Mouse (Mus musculus) naive thymus-derived CD4-positive, alpha-beta T cell, adult 5 months (primary cell): ENCODE data around the gene Prss34. TPM values are rescaled to one million over a fixed set of nuclear protein-coding genes. Genes with fewer than 3 reads are reported as not detected.

Source experiments
- polyA plus RNA-seq: library from polyadenylated mRNA; unstranded; fragments of 100-300 nt; shearing (Covaris generic); gene quantifications from one replicate; pipeline ENCODE4 v1.2.1, GENCODE M21; 2017

The Prss34 gene
- not detected for polyA plus RNA-seq

DNA sequence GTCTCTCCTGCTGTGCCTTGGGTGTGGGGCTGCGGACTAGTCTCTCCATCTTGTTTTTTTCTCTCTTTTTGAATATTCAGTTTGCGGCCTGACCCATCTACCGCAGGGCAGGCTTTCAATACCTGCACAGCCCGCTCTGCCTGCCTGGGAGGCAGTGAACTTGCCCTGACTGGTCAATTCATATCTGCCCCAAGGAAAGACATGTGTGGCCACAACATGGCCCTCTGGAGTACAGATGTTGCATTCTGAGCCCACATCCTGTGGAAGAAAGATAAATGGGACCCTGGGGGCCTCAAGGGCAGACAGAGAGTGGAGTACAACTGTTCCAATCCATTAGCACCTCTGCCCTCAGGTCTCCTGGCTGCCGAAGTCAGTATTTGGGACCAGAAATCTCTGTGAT, at the start of gene Prss34:
Gene Prss34 (plus strand): TSS at position 301 of the 400 bp plus-strand sequence.

DNA sequence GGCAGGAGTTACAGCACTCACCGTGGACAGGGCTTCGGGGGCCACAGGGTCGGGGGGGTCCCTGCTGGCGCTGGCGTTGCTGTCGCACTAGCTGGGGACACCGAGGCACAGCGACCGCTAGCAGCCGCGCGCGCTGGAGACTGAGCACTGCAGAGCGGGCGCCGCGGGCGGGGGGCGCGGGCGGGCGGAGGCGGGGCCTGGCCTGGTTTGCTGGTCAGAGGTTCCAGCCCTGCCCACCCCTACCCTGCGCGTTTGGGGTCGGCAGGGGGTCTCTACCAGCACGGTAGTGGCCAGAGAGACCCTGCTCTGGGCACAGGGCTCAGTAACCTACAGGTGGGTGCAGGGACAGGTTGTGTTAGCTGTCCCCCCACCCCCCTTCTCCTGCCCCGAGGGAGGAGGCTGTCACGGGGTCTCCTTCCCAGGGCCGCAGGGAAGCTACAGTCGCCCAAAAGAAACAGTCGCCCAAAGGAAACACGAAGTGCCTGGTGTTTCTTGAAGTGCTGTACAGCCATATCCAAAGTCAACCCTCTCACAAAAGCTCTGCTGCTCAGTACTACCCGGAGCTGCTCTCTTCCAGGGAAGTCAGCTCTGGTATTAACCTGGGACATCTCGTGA, 41.9 kb upstream of the Prss34 start, which contains the start of gene Baiap3:
Gene Baiap3 (minus strand): TSS at position 225 of the 615 bp plus-strand sequence.

GRCm38 (mm10) chr17:25274571-25275346, 23.4 kb upstream of the Prss34 start, which contains the start of gene Ube2i:
Gene Ube2i (minus strand): TSS chr17:25274622.

GRCm38 (mm10) chr17:25308346-25308745, 10.2 kb downstream of the Prss34 start, which contains the start of gene Prss28:
Gene Prss28 (plus strand): TSS chr17:25308646.

GRCm38 (mm10) chr17:25318354-25318753, 20.2 kb downstream of the Prss34 start, which contains the start of gene Prss29:
Gene Prss29 (plus strand): TSS chr17:25318654.

GRCm38 (mm10) chr17:25345462-25345861, 47.3 kb downstream of the Prss34 start, which contains the start of gene Tpsab1:
Gene Tpsab1 (minus strand): TSS chr17:25345562.

Other genes starting within 250 kb of the Prss34 start
- 0.56 TPM for gene Tmem204, start 214.8 kb upstream of the Prss34 start, polyA plus RNA-seq
- 24.9 TPM for gene Telo2, start 182.4 kb upstream of the Prss34 start, polyA plus RNA-seq
- gene Ptx4, start 177.6 kb upstream of the Prss34 start, polyA plus RNA-seq = not detected
- gene Clcn7, start 165.0 kb upstream of the Prss34 start, polyA plus RNA-seq = 29.9 TPM
- not detected for gene Ccdc154, start 135.9 kb upstream of the Prss34 start, polyA plus RNA-seq
- not detected for gene Gm38655, start 122.9 kb upstream of the Prss34 start, polyA plus RNA-seq
- gene BC003965, start 113.8 kb upstream of the Prss34 start, polyA plus RNA-seq = 17.8 TPM
- gene Unkl, start 110.0 kb upstream of the Prss34 start, polyA plus RNA-seq = 57.0 TPM
- gene Gnptg, start 58.3 kb upstream of the Prss34 start, polyA plus RNA-seq = 85.8 TPM
- 36.6 TPM for gene Tsr3, start 58.2 kb upstream of the Prss34 start, polyA plus RNA-seq
- gene Baiap3, start 42.0 kb upstream of the Prss34 start, polyA plus RNA-seq = 2.6 TPM
- 587 TPM for gene Ube2i, start 23.8 kb upstream of the Prss34 start, polyA plus RNA-seq
- not detected for gene Prss28, start 10.3 kb downstream of the Prss34 start, polyA plus RNA-seq
- not detected for gene Prss29, start 20.3 kb downstream of the Prss34 start, polyA plus RNA-seq
- gene Tpsab1, start 47.2 kb downstream of the Prss34 start, polyA plus RNA-seq = not detected
- gene Tpsb2, start 67.9 kb downstream of the Prss34 start, polyA plus RNA-seq = not detected
- gene Tpsg1, start 70.9 kb downstream of the Prss34 start, polyA plus RNA-seq = not detected
- gene Cacna1h, start 135.4 kb downstream of the Prss34 start, polyA plus RNA-seq = not detected
- gene Tekt4, start 156.2 kb downstream of the Prss34 start, polyA plus RNA-seq = not detected
- not detected for gene Sstr5, start 198.9 kb downstream of the Prss34 start, polyA plus RNA-seq